Mouse (Mus musculus): ENCODE results near the gene Lin28a. TPM values are rescaled to one million over a fixed set of nuclear protein-coding genes. Genes with fewer than 3 reads are reported as not detected.
"Not testable (repeated sequence)": the region's sequence is repeated elsewhere in the genome, so short reads cannot be mapped to it uniquely, and the experiment has no call there.

The Lin28a gene
- polyA plus RNA-seq, 1 experiment from 2014 or later: 0.12 TPM

- Histone ChIP-seq H3K27me3 (replicated peaks) (no peaks in the 10 kb centered on the region), H3K36me3 (0 out of 2 replicates have a peak, but pooled peaks cover 3% of the 10 kb centered on the region), H3K9me3 (no peaks in the 10 kb centered on the region), H3K27ac (no peak overlapping the region), H3K4me1 (0 out of 2 replicates have a peak, but pooled peaks cover 8% of the 10 kb centered on the region), H3K4me3 (replicated peaks) (no peak overlapping the region), H3K4me2 (no peak overlapping the region), H3K9ac (no peak overlapping the region)
- WGBS: 55% methylated on average over 10 of the region's 10 CpGs
- no peak for ATAC-seq (ENCODE audit: insufficient read depth, low FRiP score, low read depth)
These were observed 16.9 kb downstream of the Lin28a start for GRCm38 (mm10) chr4:134001710-134002109.

- WGBS: 1% methylated on average over 49 of the region's 49 CpGs
These were observed 17.9 kb downstream of the Lin28a start, which contains the start of gene Dhdds for GRCm38 (mm10) chr4:134000466-134001438. TSS of gene Dhdds (minus strand) at chr4:134000918.

GRCm38 (mm10) chr4:133994697-133995096 lies 23.9 kb downstream of the Lin28a start:
- peaks cover 34% of the 10 kb centered on the region for H3K36me3 ChIP-seq
- H3K4me1 ChIP-seq: 0 out of 2 replicates have a peak, but pooled peaks cover 3% of the 10 kb centered on the region
- H3K27ac ChIP-seq: no peak overlapping the region
- no peak overlapping the region for H3K4me3 ChIP-seq (replicated peaks)
- no peak overlapping the region for H3K4me2 ChIP-seq
- H3K27me3 ChIP-seq (replicated peaks): no peaks in the 10 kb centered on the region
- H3K9me3 ChIP-seq: no peaks in the 10 kb centered on the region
- WGBS: 85% methylated on average over 8 of the region's 8 CpGs
- no peak for ATAC-seq (ENCODE audit: insufficient read depth, low FRiP score, low read depth)
- H3K9ac ChIP-seq: no peak overlapping the region

More at GRCm38 (mm10) chr4:134000466-134001438, 17.9 kb downstream of the Lin28a start, which contains the start of gene Dhdds:
- 0 out of 2 replicates have a peak, but pooled peaks cover 8% of the 10 kb centered on the region for H3K4me1 ChIP-seq
- H3K27me3 ChIP-seq (replicated peaks): no peaks in the 10 kb centered on the region
- H3K4me2 ChIP-seq: peak within 1 kb of the TSS; percentile 86
- H3K27ac ChIP-seq: peak within 1 kb of the TSS; percentile 37; the same call in 1 of the 2 replicates
- 0 out of 2 replicates have a peak, but pooled peaks cover 3% of the 10 kb centered on the region for H3K36me3 ChIP-seq
- H3K4me3 ChIP-seq (replicated peaks): peak within 1 kb of the TSS; percentile 83
- peak; percentile 97 for ATAC-seq (ENCODE audit: insufficient read depth, low FRiP score, low read depth)
- no peaks in the 10 kb centered on the region for H3K9me3 ChIP-seq
- H3K9ac ChIP-seq: peak within 1 kb of the TSS; percentile 73

GRCm38 (mm10) chr4:133991087-133991660 lies 27.5 kb downstream of the Lin28a start:
- H3K27me3 ChIP-seq (replicated peaks): no peaks in the 10 kb centered on the region
- no peaks in the 10 kb centered on the region for H3K9me3 ChIP-seq
- no peak overlapping the region for H3K9ac ChIP-seq
- H3K36me3 ChIP-seq: peaks cover 41% of the 10 kb centered on the region
- no peak for ATAC-seq (ENCODE audit: insufficient read depth, low FRiP score, low read depth)
- no peak overlapping the region for H3K4me3 ChIP-seq (replicated peaks)
- H3K27ac ChIP-seq: no peak overlapping the region
- WGBS: 86% methylated on average over 13 of the region's 13 CpGs
- no peaks in the 10 kb centered on the region for H3K4me1 ChIP-seq
- no peak overlapping the region for H3K4me2 ChIP-seq

GRCm38 (mm10) chr4:133990035-133990434 lies 28.6 kb downstream of the Lin28a start:
- Histone ChIP-seq H3K27ac (no peak overlapping the region), H3K9ac (no peak overlapping the region), H3K4me3 (replicated peaks) (no peak overlapping the region), H3K4me1 (no peaks in the 10 kb centered on the region), H3K27me3 (replicated peaks) (no peaks in the 10 kb centered on the region), H3K9me3 (no peaks in the 10 kb centered on the region), H3K36me3 (peaks cover 41% of the 10 kb centered on the region), H3K4me2 (no peak overlapping the region)
- ATAC-seq (ENCODE audit: insufficient read depth, low FRiP score, low read depth): no peak
- WGBS: 62% methylated on average over 4 of the region's 4 CpGs

- peaks cover 28% of the 10 kb centered on the region for H3K36me3 ChIP-seq
- WGBS: 85% methylated on average over 8 of the region's 8 CpGs
- not testable (repeated sequence) for H3K4me3 ChIP-seq (replicated peaks); H3K4me1 ChIP-seq; H3K4me2 ChIP-seq; H3K27me3 ChIP-seq (replicated peaks); H3K9ac ChIP-seq; H3K27ac ChIP-seq; ATAC-seq (ENCODE audit: insufficient read depth, low FRiP score, low read depth); H3K9me3 ChIP-seq
These were observed 30.4 kb downstream of the Lin28a start for GRCm38 (mm10) chr4:133988289-133988688.

- Histone ChIP-seq H3K27me3 (replicated peaks) (no peaks in the 10 kb centered on the region), H3K4me3 (replicated peaks) (no peak overlapping the region), H3K36me3 (peaks cover 22% of the 10 kb centered on the region), H3K9ac (no peak overlapping the region), H3K9me3 (no peaks in the 10 kb centered on the region), H3K4me2 (no peak overlapping the region), H3K4me1 (no peaks in the 10 kb centered on the region), H3K27ac (no peak overlapping the region)
- no peak for ATAC-seq (ENCODE audit: insufficient read depth, low FRiP score, low read depth)
- 90% methylated on average over 13 of the region's 13 CpGs for WGBS
These were observed 35.7 kb downstream of the Lin28a start for GRCm38 (mm10) chr4:133982936-133983335.

- Histone ChIP-seq H3K27me3 (replicated peaks) (no peaks in the 10 kb centered on the region), H3K9ac (no peak overlapping the region), H3K9me3 (no peaks in the 10 kb centered on the region), H3K27ac (no peak overlapping the region), H3K4me2 (no peak overlapping the region), H3K36me3 (peaks cover 22% of the 10 kb centered on the region; the same call in 1 of the 2 replicates), H3K4me1 (no peaks in the 10 kb centered on the region), H3K4me3 (replicated peaks) (no peak overlapping the region)
- WGBS: 81% methylated on average over 5 of the region's 5 CpGs
- ATAC-seq (ENCODE audit: insufficient read depth, low FRiP score, low read depth): no peak
These were observed 38.1 kb downstream of the Lin28a start for GRCm38 (mm10) chr4:133980496-133980895.

- 88% methylated on average over 10 of the region's 10 CpGs for WGBS
- Histone ChIP-seq H3K9me3 (no peaks in the 10 kb centered on the region), H3K36me3 (peaks cover 27% of the 10 kb centered on the region), H3K9ac (no peak overlapping the region), H3K27me3 (replicated peaks) (no peaks in the 10 kb centered on the region), H3K27ac (no peak overlapping the region), H3K4me2 (no peak overlapping the region), H3K4me1 (no peaks in the 10 kb centered on the region), H3K4me3 (replicated peaks) (no peak overlapping the region)
- ATAC-seq (ENCODE audit: insufficient read depth, low FRiP score, low read depth): no peak
These were observed 40.5 kb downstream of the Lin28a start for GRCm38 (mm10) chr4:133978021-133978711.

GRCm38 (mm10) chr4:133971741-133972140 lies 46.9 kb downstream of the Lin28a start:
- no peak overlapping the region for H3K9ac ChIP-seq
- peaks cover 11% of the 10 kb centered on the region for H3K36me3 ChIP-seq
- H3K27me3 ChIP-seq (replicated peaks): no peaks in the 10 kb centered on the region
- no peak for ATAC-seq (ENCODE audit: insufficient read depth, low FRiP score, low read depth)
- H3K4me1 ChIP-seq: peaks cover 11% of the 10 kb centered on the region
- H3K4me3 ChIP-seq (replicated peaks): no peak overlapping the region
- WGBS: 66% methylated on average over 8 of the region's 8 CpGs
- H3K4me2 ChIP-seq: no peak overlapping the region
- H3K9me3 ChIP-seq: no peaks in the 10 kb centered on the region
- no peak overlapping the region for H3K27ac ChIP-seq

- Histone ChIP-seq H3K36me3 (peaks cover 10% of the 10 kb centered on the region), H3K4me1 (peaks cover 17% of the 10 kb centered on the region), H3K9me3 (no peaks in the 10 kb centered on the region), H3K4me2 (no peak overlapping the region), H3K27ac (no peak overlapping the region), H3K4me3 (replicated peaks) (no peak overlapping the region), H3K9ac (no peak overlapping the region), H3K27me3 (replicated peaks) (no peaks in the 10 kb centered on the region)
- no peak for ATAC-seq (ENCODE audit: insufficient read depth, low FRiP score, low read depth)
- 88% methylated on average over 13 of the region's 13 CpGs for WGBS
These were observed 47.8 kb downstream of the Lin28a start for GRCm38 (mm10) chr4:133970876-133971275.

Data from stomach, embryonic 15.5 days (tissue).